Mouse (Mus musculus) midbrain, embryonic 11.5 days (tissue): ENCODE measurements around the gene Eif2b2. TPM values are rescaled to one million over a fixed set of nuclear protein-coding genes. Genes with fewer than 3 reads are reported as not detected.
A peak's percentile ranks its signal among the peaks of the same experiment; 100 is the strongest.

ENCODE experiments used
- ATAC-seq: fragments of 200-750 bp; cut with Nextera tagmentation; 2 replicates; pipeline ENCODE4 v1.8.0; 2017; ENCODE audit warnings: moderate TSS enrichment, moderate library complexity; ENCODE audit not compliant: low FRiP score
- DNase-seq: peaks from one replicate; pipeline ENCODE4 v3.0.0; 2015; ENCODE audit warnings: low spot score; ENCODE audit errors: missing footprints
- H3K27ac ChIP-seq: fragments of 300-500 bp; sonication (generic); 2 replicates; pipeline ENCODE4 v1.5.1; 2014; ENCODE audit warnings: low read depth, low read length
- H3K27me3 ChIP-seq: fragments of 300-500 bp; sonication (generic); 2 replicates; pipeline ENCODE4 v1.6.1; 2014; ENCODE audit warnings: mild to moderate bottlenecking, low read length, moderate library complexity, mixed read lengths; ENCODE audit not compliant: control insufficient read depth, insufficient read depth
- H3K36me3 ChIP-seq: fragments of 300-500 bp; sonication (generic); 2 replicates; pipeline ENCODE4 v1.6.1; 2014; ENCODE audit warnings: mild to moderate bottlenecking, low read length, moderate library complexity, mixed read lengths; ENCODE audit not compliant: control insufficient read depth, insufficient read depth
- H3K4me1 ChIP-seq: fragments of 300-500 bp; sonication (generic); 2 replicates; pipeline ENCODE4 v1.6.1; 2014; ENCODE audit warnings: low read length; ENCODE audit not compliant: control insufficient read depth, insufficient read depth
- H3K4me2 ChIP-seq: fragments of 300-500 bp; sonication (generic); 2 replicates; pipeline ENCODE4 v1.6.1; 2014; ENCODE audit warnings: mild to moderate bottlenecking, moderate library complexity
- H3K4me3 ChIP-seq: fragments of 300-500 bp; sonication (generic); 2 replicates; pipeline ENCODE4 v1.5.1; 2014; ENCODE audit warnings: low read depth, low read length
- H3K9ac ChIP-seq: fragments of 300-500 bp; sonication (generic); 2 replicates; pipeline ENCODE4 v1.6.1; 2014; ENCODE audit warnings: low read length
- H3K9me3 ChIP-seq: fragments of 300-500 bp; sonication (generic); 2 replicates; pipeline ENCODE4 v1.6.1; 2016; ENCODE audit warnings: low read length; ENCODE audit not compliant: control insufficient read depth
- WGBS: fragments of 180-500 bp; shearing (Covaris S2); extraction: QIAGEN DNeasy Blood & Tissue Kit; methylation state at CpG from one replicate; pipeline ENCODE4 v1.1.7; 2014; 5-methylcytosine and 5-hydroxymethylcytosine counted together
- polyA plus RNA-seq: library from polyadenylated mRNA; unstranded; fragments of >200 nt; fragmentation: Nextera tagmentation; extraction: Ambion mirVana; gene quantifications from 2 replicates; pipeline ENCODE4 v1.2.1, GENCODE M21; 2014

Gene Eif2b2
- polyA plus RNA-seq, 1 experiment from 2014 or later, result 93.6 TPM

DNA sequence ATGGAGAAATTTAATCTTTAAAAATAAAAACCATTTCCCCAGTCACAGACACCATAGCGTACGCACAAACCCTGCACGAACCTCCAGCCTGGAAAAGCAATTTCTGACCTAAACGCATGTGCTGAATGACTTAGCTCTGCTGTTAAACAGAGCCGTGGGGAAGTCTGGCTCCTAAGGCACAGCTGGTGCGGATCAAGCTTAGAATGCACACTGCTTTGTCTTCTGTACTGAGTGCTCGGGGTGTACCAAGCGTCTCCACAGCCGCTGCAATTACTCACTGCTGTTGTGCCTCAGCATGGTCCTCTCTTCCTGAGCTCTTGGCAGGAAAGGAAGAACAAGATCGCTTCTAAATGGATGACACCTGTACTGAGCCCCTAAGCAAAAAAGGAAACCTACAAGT lies 43.2 kb downstream of the Eif2b2 start:
- Histone ChIP-seq H3K4me2 (no peak overlapping the region), H3K27ac (no peak overlapping the region), H3K27me3 (no peaks in the 10 kb centered on the region), H3K36me3 (no peaks in the 10 kb centered on the region), H3K9me3 (no peaks in the 10 kb centered on the region), H3K4me1 (no peaks in the 10 kb centered on the region), H3K4me3 (no peak overlapping the region), H3K9ac (no peak overlapping the region)
- 65% methylated on average over 10 of the region's 10 CpGs for WGBS
- DNase-seq, result no peak
- ATAC-seq, result no peak

DNA sequence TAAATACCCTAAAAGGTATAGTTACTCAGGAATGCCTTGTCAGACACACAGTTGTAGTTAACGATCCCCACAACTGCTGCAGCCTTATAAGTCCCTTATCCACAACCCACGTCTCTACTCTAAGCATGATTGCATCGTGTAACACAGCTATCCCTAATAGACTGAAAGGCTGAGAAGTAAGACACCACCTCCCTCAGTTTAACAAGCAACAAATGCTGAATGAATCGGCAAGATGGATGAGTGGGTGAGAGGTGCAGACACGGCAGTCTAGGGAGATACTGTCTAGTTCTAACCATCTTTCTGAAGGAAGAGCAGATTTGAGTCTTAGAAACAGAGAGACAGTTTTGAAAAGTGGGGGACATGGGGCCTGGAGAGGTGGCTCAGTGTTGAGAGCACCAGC lies 43.9 kb downstream of the Eif2b2 start:
- H3K4me1 ChIP-seq, result no peaks in the 10 kb centered on the region
- H3K4me2 ChIP-seq, result no peak overlapping the region
- H3K36me3 ChIP-seq, result no peaks in the 10 kb centered on the region
- H3K9me3 ChIP-seq, result no peaks in the 10 kb centered on the region
- H3K4me3 ChIP-seq, result no peak overlapping the region
- H3K27me3 ChIP-seq, result no peaks in the 10 kb centered on the region
- ATAC-seq (no peak), DNase-seq (no peak)
- H3K9ac ChIP-seq, result no peak overlapping the region
- no peak overlapping the region for H3K27ac ChIP-seq
- WGBS, result 87% methylated on average over 5 of the region's 5 CpGs

DNA sequence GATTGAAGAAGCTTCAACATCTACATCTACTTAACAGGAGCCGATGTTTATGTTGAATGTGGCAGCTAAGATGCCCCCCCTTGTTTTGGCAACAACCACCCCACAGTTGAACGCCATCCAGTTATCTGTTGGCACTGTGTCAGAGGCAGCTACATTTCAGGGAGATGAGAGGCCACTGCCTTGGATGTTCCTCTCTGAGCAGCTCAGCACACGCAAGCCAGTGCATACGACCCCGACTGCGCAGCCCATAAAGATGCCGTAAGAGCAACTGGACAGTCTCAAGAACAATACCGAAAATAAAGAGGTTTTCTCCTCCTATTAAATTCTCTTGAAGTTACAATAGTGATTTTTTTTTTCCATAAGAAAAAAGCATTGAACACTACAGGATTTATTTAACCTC lies 45.2 kb downstream of the Eif2b2 start:
- H3K4me3 ChIP-seq, result no peak overlapping the region
- H3K27ac ChIP-seq, result no peak overlapping the region

DNA sequence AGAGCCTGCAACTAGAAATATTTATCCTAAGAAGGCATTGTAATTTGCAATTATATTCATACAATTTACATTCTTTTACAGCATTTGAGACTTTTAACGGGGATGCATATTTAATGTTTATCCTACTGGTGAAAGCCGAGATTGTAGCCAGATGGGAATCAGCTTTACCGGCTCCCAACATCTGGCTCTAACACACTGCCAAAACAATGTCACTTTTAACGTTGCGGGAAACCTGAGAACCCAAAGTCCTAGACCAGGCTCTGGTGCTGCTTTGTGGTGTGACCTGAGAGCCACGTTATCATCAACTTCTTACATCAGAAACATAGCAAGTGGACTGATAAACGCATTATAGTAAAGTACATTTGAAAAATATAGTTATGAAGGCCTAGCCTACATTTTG lies 45.7 kb downstream of the Eif2b2 start:
- DNase-seq, result no peak

More for the DNA sequence above, 45.2 kb downstream of the Eif2b2 start:
- no peak for ATAC-seq
- H3K9ac ChIP-seq, result no peak overlapping the region
- no peaks in the 10 kb centered on the region for H3K9me3 ChIP-seq
- no peak overlapping the region for H3K4me2 ChIP-seq
- 91% methylated on average over 8 of the region's 8 CpGs for WGBS
- no peaks in the 10 kb centered on the region for H3K4me1 ChIP-seq
- H3K27me3 ChIP-seq, result no peaks in the 10 kb centered on the region
- DNase-seq, result no peak
- H3K36me3 ChIP-seq, result no peaks in the 10 kb centered on the region

DNA sequence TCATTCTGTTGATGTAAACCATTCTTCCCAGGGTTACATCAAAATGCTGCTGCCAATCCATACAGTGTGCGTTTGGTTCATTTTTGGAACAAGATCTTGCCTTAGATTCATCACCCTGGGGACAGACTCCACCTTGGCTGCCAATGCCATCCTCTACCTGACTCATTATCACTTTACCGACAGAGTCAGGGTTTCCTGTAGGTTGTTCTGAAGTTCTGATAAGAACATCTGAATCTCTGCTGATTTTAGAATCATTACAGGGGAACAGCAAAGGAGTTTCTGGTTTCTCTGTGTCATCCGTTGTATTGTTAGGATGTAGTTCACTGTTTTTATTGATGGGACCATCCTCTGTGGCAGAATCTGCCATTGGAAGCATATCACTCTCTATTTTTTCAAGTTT lies 47.0 kb downstream of the Eif2b2 start:
- Histone ChIP-seq H3K27me3 (no peaks in the 10 kb centered on the region), H3K27ac (no peak overlapping the region), H3K9me3 (no peaks in the 10 kb centered on the region), H3K4me2 (no peak overlapping the region), H3K9ac (no peak overlapping the region), H3K36me3 (no peaks in the 10 kb centered on the region), H3K4me1 (peaks cover 3% of the 10 kb centered on the region; the same call in 1 of the 2 replicates), H3K4me3 (no peak overlapping the region)
- DNase-seq (no peak), ATAC-seq (no peak)
- WGBS, result 95% methylated on average over 3 of the region's 3 CpGs

More for the DNA sequence above, 45.7 kb downstream of the Eif2b2 start:
- Histone ChIP-seq H3K36me3 (no peaks in the 10 kb centered on the region), H3K27me3 (no peaks in the 10 kb centered on the region), H3K27ac (no peak overlapping the region), H3K4me1 (peaks cover 1% of the 10 kb centered on the region; the same call in 1 of the 2 replicates), H3K4me3 (no peak overlapping the region), H3K9ac (no peak overlapping the region), H3K9me3 (no peaks in the 10 kb centered on the region), H3K4me2 (no peak overlapping the region)
- WGBS, result 71% methylated on average over 7 of the region's 7 CpGs
- ATAC-seq, result no peak

DNA sequence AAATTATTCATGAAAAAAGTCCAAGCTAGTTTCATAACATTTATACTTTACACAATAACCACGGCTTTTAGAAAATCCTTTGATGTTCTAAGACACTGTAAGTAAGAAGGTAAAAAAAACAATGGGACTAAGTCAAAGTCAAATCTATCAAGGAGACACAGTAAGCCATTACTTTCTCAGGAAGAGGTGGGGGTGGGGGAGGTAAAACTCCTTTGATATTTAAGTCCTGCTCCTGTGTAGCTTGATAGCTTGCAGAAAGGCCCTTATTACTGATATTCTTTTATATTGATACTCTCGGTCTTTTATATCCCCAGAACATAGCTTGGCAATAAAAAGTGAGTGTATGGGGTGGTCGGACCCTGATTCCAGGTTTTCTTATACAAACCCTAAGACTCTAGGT lies 50.5 kb downstream of the Eif2b2 start:
- ATAC-seq, result no peak; the same call in 1 of the 2 replicates

DNA sequence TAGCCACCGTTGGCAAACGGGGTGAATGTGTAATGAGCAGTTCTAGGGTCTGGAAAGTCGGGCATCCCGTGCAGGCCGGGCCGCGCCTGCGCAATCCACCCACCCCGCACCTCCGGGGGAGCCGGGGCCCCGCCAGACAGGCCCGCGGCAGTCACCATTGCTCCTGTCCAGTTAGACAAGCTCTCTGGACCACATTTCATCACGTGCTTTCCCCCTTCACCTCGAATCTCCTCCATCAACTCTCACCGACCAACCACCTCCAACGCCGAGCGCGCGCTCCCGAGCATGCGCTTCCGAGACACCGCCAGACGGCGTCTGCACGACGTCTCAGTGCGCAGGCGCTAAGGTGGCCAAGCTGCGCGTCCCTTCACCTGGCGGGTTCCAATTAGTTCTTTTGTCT lies 51.0 kb downstream of the Eif2b2 start, which contains the start of gene Mlh3:
Gene Mlh3, minus strand, starts transcription at position 281 of the 400 bp plus-strand sequence.
- H3K9ac ChIP-seq, result peak within 1 kb of the TSS; percentile 70
- H3K4me2 ChIP-seq, result peak within 1 kb of the TSS; percentile 50
- H3K27me3 ChIP-seq, result no peaks in the 10 kb centered on the region
- no peaks in the 10 kb centered on the region for H3K9me3 ChIP-seq
- H3K36me3 ChIP-seq, result no peaks in the 10 kb centered on the region
- H3K4me3 ChIP-seq, result peak within 1 kb of the TSS; percentile 52
- H3K27ac ChIP-seq, result peak within 1 kb of the TSS; percentile 42
- ATAC-seq (peak; percentile 97), DNase-seq (peak; percentile 98)
- H3K4me1 ChIP-seq, result peaks cover 3% of the 10 kb centered on the region; the same call in 1 of the 2 replicates
- under 1% methylated on average over 35 of the region's 35 CpGs for WGBS

More for the DNA sequence above, 50.5 kb downstream of the Eif2b2 start:
- Histone ChIP-seq H3K27ac (peak overlapping the region; percentile 42; the same call in 1 of the 2 replicates), H3K4me3 (peak overlapping the region; percentile 52), H3K9me3 (no peaks in the 10 kb centered on the region), H3K27me3 (no peaks in the 10 kb centered on the region), H3K4me1 (peaks cover 3% of the 10 kb centered on the region; the same call in 1 of the 2 replicates), H3K9ac (peak overlapping the region; percentile 70), H3K36me3 (no peaks in the 10 kb centered on the region), H3K4me2 (peak overlapping the region; percentile 50)
- DNase-seq, result no peak
- WGBS, result 66% methylated on average over 3 of the region's 3 CpGs

DNA sequence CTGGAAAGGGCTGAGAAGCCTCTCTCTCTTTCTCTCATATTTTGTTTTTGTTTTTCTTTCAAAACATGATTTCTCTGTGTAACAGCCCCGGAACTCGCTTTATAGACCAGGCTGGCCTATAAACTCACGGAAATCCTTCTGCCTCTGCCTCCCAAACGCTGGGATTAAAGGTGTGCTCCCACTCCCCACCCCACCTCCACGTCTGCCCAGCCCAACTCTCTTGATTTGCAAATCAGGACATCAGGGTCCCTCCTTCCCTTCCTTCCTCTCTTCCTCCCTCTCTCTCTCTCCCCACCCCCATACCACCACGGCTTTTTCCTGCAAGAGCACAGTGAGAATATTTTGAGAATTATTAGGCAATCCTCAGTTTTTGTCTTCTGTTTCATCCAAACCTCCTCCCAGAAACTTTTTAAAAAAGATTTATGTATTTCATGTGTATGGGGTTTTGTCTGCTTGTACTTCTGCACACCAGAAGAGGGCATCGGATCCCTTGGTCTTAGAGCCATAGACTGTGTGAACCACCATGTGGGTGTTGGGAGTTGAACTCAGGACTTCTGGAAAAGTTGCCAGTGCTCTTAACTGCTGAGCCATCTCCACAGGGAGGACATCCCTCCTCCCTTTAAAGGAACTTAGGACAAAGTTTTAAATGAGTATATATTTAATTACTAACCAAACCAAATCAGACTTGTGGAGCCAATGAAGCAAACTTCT lies 52.0 kb downstream of the Eif2b2 start:
- H3K4me1 ChIP-seq, result peaks cover 3% of the 10 kb centered on the region; the same call in 1 of the 2 replicates
- H3K27me3 ChIP-seq, result no peaks in the 10 kb centered on the region
- no peaks in the 10 kb centered on the region for H3K9me3 ChIP-seq
- no peak overlapping the region for H3K9ac ChIP-seq
- no peaks in the 10 kb centered on the region for H3K36me3 ChIP-seq
- H3K4me3 ChIP-seq, result no peak overlapping the region
- DNase-seq (no peak), ATAC-seq (no peak)
- no peak overlapping the region for H3K27ac ChIP-seq
- H3K4me2 ChIP-seq, result no peak overlapping the region
- 80% methylated on average over 7 of the region's 7 CpGs for WGBS

DNA sequence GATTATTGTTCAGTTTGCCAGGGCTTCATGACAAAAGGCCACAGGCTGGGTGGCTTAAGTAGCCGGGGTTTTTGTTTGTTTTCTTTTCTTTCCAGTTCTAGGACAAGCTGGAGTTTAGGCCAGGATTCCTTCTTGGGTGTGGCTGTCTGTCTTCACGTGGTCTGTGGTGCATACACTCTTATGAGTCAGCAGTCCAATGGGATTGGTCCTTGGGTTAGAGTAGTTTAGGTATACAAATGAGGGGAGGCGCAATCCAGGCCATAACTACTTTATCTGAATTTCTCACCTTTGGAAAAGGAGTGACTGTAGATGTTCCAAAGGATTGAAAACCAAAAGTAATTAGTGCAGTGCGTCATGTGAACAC lies 52.5 kb downstream of the Eif2b2 start:
- Histone ChIP-seq H3K4me3 (no peak overlapping the region), H3K9me3 (no peaks in the 10 kb centered on the region), H3K4me1 (peaks cover 3% of the 10 kb centered on the region; the same call in 1 of the 2 replicates), H3K9ac (no peak overlapping the region), H3K27me3 (no peaks in the 10 kb centered on the region), H3K4me2 (no peak overlapping the region), H3K27ac (no peak overlapping the region), H3K36me3 (no peaks in the 10 kb centered on the region)
- DNase-seq (no peak), ATAC-seq (no peak)
- WGBS, result 80% methylated on average over 4 of the region's 4 CpGs
